Mouse (Mus musculus) neural tube, embryonic 11.5 days (tissue): ENCODE data around the gene Gm3727. TPM values are rescaled to one million over a fixed set of nuclear protein-coding genes. Genes with fewer than 3 reads are reported as not detected.
"Not testable (repeated sequence)": the region's sequence is repeated elsewhere in the genome, so short reads cannot be mapped to it uniquely, and the experiment has no call there.

ENCODE experiments used
- ATAC-seq: fragments of 200-750 bp; cut with Nextera tagmentation; 2 replicates; pipeline ENCODE4 v1.8.0; 2017; ENCODE audit warnings: moderate number of reproducible peaks, mild to moderate bottlenecking, moderate TSS enrichment, moderate library complexity; ENCODE audit not compliant: insufficient read depth, low FRiP score, low TSS enrichment
- DNase-seq: peaks from one replicate; pipeline ENCODE4 v3.0.0-alpha.2; 2015; ENCODE audit warnings: low spot score
- H3K27ac ChIP-seq: fragments of 300-500 bp; sonication (generic); 2 replicates; pipeline ENCODE4 v1.5.1; 2014; ENCODE audit warnings: low read depth, mild to moderate bottlenecking, low read length
- H3K27me3 ChIP-seq: fragments of 300-500 bp; sonication (generic); 2 replicates; pipeline ENCODE4 v1.6.1; 2014; ENCODE audit warnings: mild to moderate bottlenecking, low read length, mixed read lengths; ENCODE audit not compliant: control insufficient read depth, insufficient read depth
- H3K36me3 ChIP-seq: fragments of 300-500 bp; sonication (generic); 2 replicates; pipeline ENCODE4 v1.6.1; 2014; ENCODE audit warnings: mild to moderate bottlenecking, low read length, moderate library complexity, mixed read lengths; ENCODE audit not compliant: control insufficient read depth, insufficient read depth
- H3K4me1 ChIP-seq: fragments of 300-500 bp; sonication (generic); 2 replicates; pipeline ENCODE4 v1.6.1; 2014; ENCODE audit warnings: low read length, mixed read lengths; ENCODE audit not compliant: control insufficient read depth, insufficient read depth
- H3K4me2 ChIP-seq: fragments of 300-500 bp; sonication (generic); 2 replicates; pipeline ENCODE4 v1.6.1; 2014; ENCODE audit warnings: low read depth, mild to moderate bottlenecking, moderate library complexity
- H3K4me3 ChIP-seq: fragments of 300-500 bp; sonication (generic); 2 replicates; pipeline ENCODE4 v1.5.1; 2014; ENCODE audit warnings: low read depth, low read length
- H3K9ac ChIP-seq: fragments of 300-500 bp; sonication (generic); 2 replicates; pipeline ENCODE4 v1.6.1; 2014; ENCODE audit warnings: mild to moderate bottlenecking, low read length
- H3K9me3 ChIP-seq: fragments of 300-500 bp; sonication (generic); 2 replicates; pipeline ENCODE4 v1.6.1; 2016; ENCODE audit warnings: low read length; ENCODE audit not compliant: control insufficient read depth
- WGBS: fragments of 180-500 bp; shearing (Covaris S2); extraction: QIAGEN DNeasy Blood & Tissue Kit; methylation state at CpG from one replicate; pipeline ENCODE4 v1.1.7; 2014; 5-methylcytosine and 5-hydroxymethylcytosine counted together
- polyA plus RNA-seq: library from polyadenylated mRNA; unstranded; fragments of >200 nt; fragmentation: Nextera tagmentation; extraction: Ambion mirVana; gene quantifications from 2 replicates; pipeline ENCODE4 v1.2.1, GENCODE M21; 2014

Gene Gm3727
- not detected in 2 replicates for polyA plus RNA-seq

GRCm38 (mm10) chr14:7264614-7265013, at the start of gene Gm3727:
TSS of gene Gm3727 (minus strand) at chr14:7264714.
- not testable (repeated sequence) for ATAC-seq, H3K4me2 ChIP-seq, H3K4me3 ChIP-seq, H3K27me3 ChIP-seq, H3K9me3 ChIP-seq, H3K27ac ChIP-seq, H3K4me1 ChIP-seq, H3K9ac ChIP-seq, DNase-seq, H3K36me3 ChIP-seq
- WGBS = 66% methylated on average over 3 of the region's 3 CpGs

DNA sequence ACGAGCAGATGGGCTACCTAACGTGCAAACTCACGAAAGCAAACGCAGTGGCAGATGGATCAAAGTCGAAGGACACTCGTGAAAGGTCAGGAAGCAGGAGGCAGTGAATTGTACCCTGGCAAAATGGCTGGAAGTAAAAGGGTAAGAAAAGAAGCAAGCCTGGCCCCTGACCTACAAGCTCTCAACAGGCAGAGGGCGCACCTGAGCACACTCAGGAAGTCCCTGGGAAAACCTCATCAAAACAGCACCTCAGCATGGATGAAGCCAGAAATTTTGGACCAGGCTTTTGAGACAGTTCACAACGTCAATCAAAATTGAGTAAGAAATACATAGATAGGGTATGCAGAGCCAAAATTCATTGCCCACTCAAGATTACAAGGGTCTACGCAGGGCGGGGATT, 21.0 kb downstream of the Gm3727 start:
- H3K4me2 ChIP-seq, H3K4me1 ChIP-seq, H3K4me3 ChIP-seq, H3K27ac ChIP-seq, H3K9ac ChIP-seq, H3K27me3 ChIP-seq, ATAC-seq, H3K9me3 ChIP-seq, H3K36me3 ChIP-seq: not testable (repeated sequence)
- WGBS = 3% methylated on average over 7 of the region's 10 CpGs
- peak; percentile 32 for DNase-seq

Other genes starting within 250 kb of the Gm3727 start
- 0.76 and 0.96 TPM in 2 replicates for gene Gm10406, start 237.3 kb downstream of the Gm3727 start, polyA plus RNA-seq
- gene Gm3685, start 219.7 kb downstream of the Gm3727 start, polyA plus RNA-seq = not detected in 2 replicates
- 2.2 and 4.1 TPM in 2 replicates for gene Gm3696, start 164.1 kb downstream of the Gm3727 start, polyA plus RNA-seq
- gene Gm6676, start 139.3 kb downstream of the Gm3727 start, polyA plus RNA-seq = not detected in 2 replicates
- 3.8 and 4.2 TPM in 2 replicates for gene Gm3512, start 90.2 kb downstream of the Gm3727 start, polyA plus RNA-seq
- not detected in 2 replicates for gene Gm16434, start 70.2 kb downstream of the Gm3727 start, polyA plus RNA-seq
- 1.5 and 2.4 TPM in 2 replicates for gene Gm3739, start 50.3 kb upstream of the Gm3727 start, polyA plus RNA-seq
- gene Gm5797, start 67.7 kb upstream of the Gm3727 start, polyA plus RNA-seq = not detected in 2 replicates
- gene Gm8374, start 100.4 kb upstream of the Gm3727 start, polyA plus RNA-seq = not detected in 2 replicates
- not detected in 2 replicates for gene Gm3755, start 186.2 kb upstream of the Gm3727 start, polyA plus RNA-seq
- gene Gm3752, start 219.0 kb upstream of the Gm3727 start, polyA plus RNA-seq = 2.6 TPM in 2 replicates